Mouse (Mus musculus) myocyte (in vitro differentiated cells): Measurements from ENCODE around the gene Gas7. TPM values are rescaled to one million over a fixed set of nuclear protein-coding genes. Genes with fewer than 3 reads are reported as not detected.

ENCODE experiments used
- H3K27me3 ChIP-seq: one replicate; pipeline ENCODE4 v1.6.1; 2011; ENCODE audit not compliant: control insufficient read depth, insufficient read depth, insufficient read length
- H3K36me3 ChIP-seq: one replicate; pipeline ENCODE4 v1.6.1; 2011; ENCODE audit not compliant: control insufficient read depth, insufficient read depth
- H3K4me2 ChIP-seq: one replicate; pipeline ENCODE4 v1.6.1; 2011; ENCODE audit warnings: low read depth, control low read depth
- H3K4me3 ChIP-seq: one replicate; pipeline ENCODE4 v1.5.1; 2011; ENCODE audit warnings: mild to moderate bottlenecking, control low read depth, moderate library complexity
- H3K79me2 ChIP-seq: one replicate; pipeline ENCODE4 v1.6.1; 2011; ENCODE audit not compliant: control insufficient read depth, insufficient read depth
- H3ac ChIP-seq: one replicate; pipeline ENCODE4 v1.6.1; 2011; ENCODE audit not compliant: control insufficient read depth, insufficient read length
- CEBPB ChIP-seq: IDR thresholded peaks from 2 replicates; pipeline ENCODE4 v1.6.1; 2011; ENCODE audit warnings: mild to moderate bottlenecking, moderate library complexity; ENCODE audit not compliant: poor library complexity, insufficient read depth, severe bottlenecking
- E2F4 ChIP-seq: IDR thresholded peaks from one replicate; pipeline ENCODE4 v1.6.1; 2011; ENCODE audit warnings: mild to moderate bottlenecking, control low read depth, moderate library complexity; ENCODE audit not compliant: insufficient read depth
- MAX ChIP-seq: IDR thresholded peaks from one replicate; pipeline ENCODE4 v1.6.1; 2011; ENCODE audit warnings: low read depth, mild to moderate bottlenecking, control low read depth
- MYOD1 ChIP-seq, 3 experiments: IDR thresholded peaks; one replicate each; pipeline ENCODE4 v1.6.1; 2011; ENCODE audit warnings: control low read depth in 2 of 3, low read depth in 2 of 3, mild to moderate bottlenecking in 2 of 3, moderate library complexity in 1 of 3; ENCODE audit not compliant: insufficient read length in 2 of 3, control insufficient read depth in 1 of 3
- MYOG ChIP-seq, 3 experiments: IDR thresholded peaks; one replicate each; pipeline ENCODE4 v1.6.1; 2011; ENCODE audit warnings: control low read depth in 2 of 3, low read depth in 2 of 3, mild to moderate bottlenecking in 2 of 3; ENCODE audit not compliant: insufficient read length in 2 of 3, control insufficient read depth in 1 of 3, insufficient read depth in 1 of 3
- POLR2A ChIP-seq: IDR thresholded peaks from one replicate; pipeline ENCODE4 v1.6.1; 2011; ENCODE audit warnings: low read depth, mild to moderate bottlenecking, control low read depth, moderate library complexity; ENCODE audit not compliant: insufficient read length
- POLR2AphosphoS2 ChIP-seq: IDR thresholded peaks from one replicate; pipeline ENCODE4 v1.6.1; 2011; ENCODE audit warnings: low read depth, control low read depth; ENCODE audit not compliant: insufficient read length
- REST ChIP-seq: IDR thresholded peaks from one replicate; pipeline ENCODE4 v1.6.1; 2011; ENCODE audit warnings: mild to moderate bottlenecking, control low read depth, moderate library complexity; ENCODE audit not compliant: insufficient read depth, insufficient read length
- SRF ChIP-seq: IDR thresholded peaks from one replicate; pipeline ENCODE4 v1.6.1; 2011; ENCODE audit warnings: low read depth; ENCODE audit not compliant: control insufficient read depth, insufficient read length
- TCF12 ChIP-seq: IDR thresholded peaks from one replicate; pipeline ENCODE4 v1.6.1; 2011; ENCODE audit warnings: mild to moderate bottlenecking, control low read depth; ENCODE audit not compliant: poor library complexity, insufficient read depth, severe bottlenecking
- TCF3 ChIP-seq: IDR thresholded peaks from one replicate; pipeline ENCODE4 v1.6.1; 2011; ENCODE audit warnings: low read depth, control low read depth; ENCODE audit not compliant: insufficient read length
- USF1 ChIP-seq: IDR thresholded peaks from one replicate; pipeline ENCODE4 v1.6.1; 2011; ENCODE audit warnings: low read depth, mild to moderate bottlenecking, control low read depth, moderate library complexity
- polyA plus RNA-seq: library from polyadenylated mRNA; unstranded; fragments of >200 nt; fragmentation: generic; extraction: Trizol; gene quantifications from one replicate; pipeline ENCODE4 v1.2.1, GENCODE M21; 2012; ENCODE audit warnings: missing spikeins

Gene Gas7
- polyA plus RNA-seq, 1 experiment = 0.02 TPM

GRCm38 (mm10) chr11:67643465-67643864, 188.2 kb downstream of the Gas7 start:
- no peak for TF ChIP-seq TCF12
- TF ChIP-seq E2F4 = no peak
- no peak for TF ChIP-seq REST
- TF ChIP-seq MYOG (IDR thresholded peaks at IDR 0.05; ENCODE audit: control insufficient read depth in 1 of 3, insufficient read depth in 1 of 3, insufficient read length in 2 of 3, low read depth in 2 of 3) = no peak
- no peak for TF ChIP-seq TCF3
- no peak for TF ChIP-seq MYOD1 (IDR thresholded peaks at IDR 0.05; ENCODE audit: control insufficient read depth in 1 of 3, insufficient read length in 2 of 3, low read depth in 2 of 3)
- TF ChIP-seq POLR2A = no peak
- TF ChIP-seq POLR2AphosphoS2 = no peak
- no peak for TF ChIP-seq SRF
- TF ChIP-seq CEBPB = no peak
- TF ChIP-seq USF1 = no peak
- no peaks in the 10 kb centered on the region for H3K36me3 ChIP-seq
- no peaks in the 10 kb centered on the region for H3K27me3 ChIP-seq
- H3K79me2 ChIP-seq = no peaks in the 10 kb centered on the region
- no peak overlapping the region for H3K4me2 ChIP-seq
- no peak overlapping the region for H3ac ChIP-seq
- H3K4me3 ChIP-seq = no peak overlapping the region

- Histone ChIP-seq H3K36me3 (no peaks in the 10 kb centered on the region), H3K79me2 (no peaks in the 10 kb centered on the region), H3K4me3 (no peak overlapping the region), H3K4me2 (no peak overlapping the region), H3ac (no peak overlapping the region), H3K27me3 (no peaks in the 10 kb centered on the region)
- no peak for TF ChIP-seq MYOD1 (IDR thresholded peaks at IDR 0.05; ENCODE audit: control insufficient read depth in 1 of 3, insufficient read length in 2 of 3, low read depth in 2 of 3)
- no peak for TF ChIP-seq MAX
- no peak for TF ChIP-seq REST
- no peak for TF ChIP-seq SRF
- no peak for TF ChIP-seq E2F4
- TF ChIP-seq POLR2AphosphoS2 = no peak
- TF ChIP-seq MYOG (IDR thresholded peaks at IDR 0.05; ENCODE audit: control insufficient read depth in 1 of 3, insufficient read depth in 1 of 3, insufficient read length in 2 of 3, low read depth in 2 of 3) = no peak
- TF ChIP-seq TCF12 = no peak
- TF ChIP-seq USF1 = no peak
- TF ChIP-seq CEBPB = no peak
- no peak for TF ChIP-seq TCF3
- no peak for TF ChIP-seq POLR2A
Observed at GRCm38 (mm10) chr11:67644632-67645149, 189.5 kb downstream of the Gas7 start.

GRCm38 (mm10) chr11:67647745-67648144, 192.5 kb downstream of the Gas7 start:
- H3K4me3 ChIP-seq = no peak overlapping the region
- no peaks in the 10 kb centered on the region for H3K79me2 ChIP-seq
- H3K27me3 ChIP-seq = no peaks in the 10 kb centered on the region
- TF ChIP-seq MAX (no peak), CEBPB (no peak), MYOD1 (IDR thresholded peaks at IDR 0.05; ENCODE audit: control insufficient read depth in 1 of 3, insufficient read length in 2 of 3, low read depth in 2 of 3) (no peak), MYOG (IDR thresholded peaks at IDR 0.05; ENCODE audit: control insufficient read depth in 1 of 3, insufficient read depth in 1 of 3, insufficient read length in 2 of 3, low read depth in 2 of 3) (no peak), REST (no peak), USF1 (no peak), SRF (no peak), TCF12 (no peak)
- H3K4me2 ChIP-seq = no peak overlapping the region
- H3K36me3 ChIP-seq = no peaks in the 10 kb centered on the region
- no peak overlapping the region for H3ac ChIP-seq

GRCm38 (mm10) chr11:67648651-67649407, 193.6 kb downstream of the Gas7 start:
- H3K79me2 ChIP-seq = no peaks in the 10 kb centered on the region
- H3K27me3 ChIP-seq = no peaks in the 10 kb centered on the region
- no peaks in the 10 kb centered on the region for H3K36me3 ChIP-seq
- no peak overlapping the region for H3K4me2 ChIP-seq
- no peak overlapping the region for H3K4me3 ChIP-seq
- TF ChIP-seq MAX (no peak), SRF (no peak), POLR2A (no peak), MYOG (IDR thresholded peaks at IDR 0.05; ENCODE audit: control insufficient read depth in 1 of 3, insufficient read depth in 1 of 3, insufficient read length in 2 of 3, low read depth in 2 of 3) (no peak), TCF12 (no peak), MYOD1 (IDR thresholded peaks at IDR 0.05; ENCODE audit: control insufficient read depth in 1 of 3, insufficient read length in 2 of 3, low read depth in 2 of 3) (no peak), POLR2AphosphoS2 (no peak), USF1 (no peak)
- no peak overlapping the region for H3ac ChIP-seq
